Mouse (Mus musculus) cerebellum, postnatal 36 days (tissue): ENCODE results near the gene Ret.

Experiments used
- DNase-seq, 2 experiments: peaks; one replicate each; pipeline ENCODE4 v3.0.0; 2021 to 2022; ENCODE audit warnings: mixed read lengths in 2 of 2

Gene Ret

DNA sequence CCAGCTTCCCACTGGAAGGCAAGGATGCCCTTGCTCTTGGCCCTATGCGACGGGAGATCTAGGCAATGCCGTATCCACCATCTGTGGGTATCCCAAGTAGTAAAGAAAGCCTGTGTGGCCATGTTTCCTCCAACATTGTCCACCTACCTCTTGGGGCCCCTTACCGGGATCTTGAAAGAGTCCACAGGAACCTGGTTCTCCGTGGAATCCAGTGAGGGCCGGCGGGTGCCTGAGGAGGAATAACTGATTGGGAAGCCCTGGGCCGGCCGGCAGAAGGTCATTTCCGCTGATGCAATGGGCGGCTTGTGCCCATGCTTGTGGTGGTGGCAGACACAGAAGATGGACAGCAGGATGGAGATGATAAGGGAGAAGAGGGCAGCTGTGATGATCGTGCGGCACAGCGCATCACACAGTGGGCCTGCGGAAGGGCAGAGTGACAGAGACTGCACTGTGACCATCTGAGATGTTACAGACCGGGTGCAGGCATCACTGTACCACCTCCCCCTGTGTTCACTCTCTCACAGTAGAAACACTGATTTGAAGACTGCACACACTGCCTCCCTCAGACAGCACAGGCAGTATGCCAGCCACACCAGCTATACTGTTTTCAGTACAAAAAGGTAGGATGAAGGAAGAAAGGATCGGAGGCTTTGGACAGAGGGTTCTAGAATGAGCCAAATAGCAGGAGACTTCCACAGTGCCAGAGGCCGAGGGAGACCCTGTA is 24.1 kb downstream of the Ret start:
- DNase-seq: no peak

DNA sequence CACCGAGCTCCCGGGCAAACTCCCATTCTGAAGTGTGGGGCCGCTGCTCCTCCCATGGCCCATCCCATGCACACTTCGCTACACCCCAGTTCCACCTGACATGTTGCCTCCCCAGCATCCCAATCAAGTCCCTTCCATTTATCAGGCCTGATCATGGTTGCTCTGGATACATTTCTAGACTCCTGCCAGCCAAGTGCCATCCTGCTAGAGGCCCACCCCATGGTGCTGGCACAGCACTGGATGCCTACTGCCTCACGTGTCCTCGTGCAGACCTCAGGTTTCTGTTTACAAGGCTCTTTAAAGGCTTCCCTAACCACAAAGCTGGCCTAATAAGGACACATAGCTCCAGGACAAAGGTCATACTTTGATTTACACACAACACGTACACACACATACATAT is 26.1 kb downstream of the Ret start:
- no peak for DNase-seq

DNA sequence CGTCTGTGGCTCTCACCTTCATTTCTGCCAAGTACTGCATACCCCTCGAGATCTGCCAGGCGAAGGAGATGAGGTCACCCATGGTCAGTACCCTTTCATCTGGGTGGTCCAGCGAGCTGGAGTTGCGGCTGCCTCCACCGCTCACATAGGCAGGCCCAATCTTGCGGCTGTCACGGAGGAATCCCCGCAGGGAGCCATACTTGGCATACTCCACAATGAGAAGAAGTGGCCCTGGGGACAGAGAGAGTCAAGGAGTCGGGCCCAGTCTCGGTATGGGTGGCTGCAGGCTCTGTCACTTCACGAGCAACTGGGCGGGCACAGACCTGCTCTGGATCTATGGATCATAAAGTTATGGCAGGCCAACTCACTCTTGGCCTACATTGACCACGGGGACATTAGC is 29.4 kb downstream of the Ret start:
- no peak for DNase-seq

DNA sequence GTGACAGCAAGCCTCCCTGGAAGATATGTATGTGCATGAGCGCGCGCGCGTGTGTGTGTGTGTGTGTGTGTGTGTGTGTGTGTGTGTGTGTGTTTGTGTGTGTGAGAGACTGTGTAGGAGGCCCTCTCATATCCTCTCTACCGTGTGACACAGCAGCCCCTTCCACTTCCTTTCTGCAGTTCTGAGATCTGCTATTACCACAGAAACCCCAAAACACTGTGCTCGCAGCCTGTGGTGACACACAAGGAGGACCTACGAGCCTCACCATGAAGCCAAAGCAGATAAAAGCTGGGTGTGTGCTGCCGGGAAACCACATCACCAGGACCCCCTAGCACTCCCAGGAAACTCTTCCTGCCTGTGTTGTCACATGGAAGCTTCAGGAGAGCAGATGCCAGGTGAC is 30.5 kb downstream of the Ret start:
- DNase-seq: no peak

DNA sequence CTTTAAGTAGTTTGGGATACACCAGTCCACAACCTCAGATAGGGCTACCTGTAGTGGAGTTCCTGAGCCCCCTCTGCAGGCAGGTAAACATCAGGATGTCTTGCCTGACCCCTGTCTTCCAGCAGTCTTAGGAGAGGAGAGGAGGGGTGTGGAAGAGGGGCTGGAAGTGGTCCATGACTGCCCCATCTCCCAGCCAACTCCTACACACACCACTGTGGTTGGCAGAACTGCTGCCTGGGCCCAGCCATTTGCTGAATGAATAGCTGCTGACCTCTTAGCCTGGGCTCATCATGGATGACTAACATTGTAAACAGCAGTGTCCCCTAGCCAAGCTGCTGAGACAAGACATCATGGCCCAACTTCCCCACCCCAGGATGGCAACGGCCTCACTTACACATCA is 32.0 kb downstream of the Ret start:
- no peak for DNase-seq

DNA sequence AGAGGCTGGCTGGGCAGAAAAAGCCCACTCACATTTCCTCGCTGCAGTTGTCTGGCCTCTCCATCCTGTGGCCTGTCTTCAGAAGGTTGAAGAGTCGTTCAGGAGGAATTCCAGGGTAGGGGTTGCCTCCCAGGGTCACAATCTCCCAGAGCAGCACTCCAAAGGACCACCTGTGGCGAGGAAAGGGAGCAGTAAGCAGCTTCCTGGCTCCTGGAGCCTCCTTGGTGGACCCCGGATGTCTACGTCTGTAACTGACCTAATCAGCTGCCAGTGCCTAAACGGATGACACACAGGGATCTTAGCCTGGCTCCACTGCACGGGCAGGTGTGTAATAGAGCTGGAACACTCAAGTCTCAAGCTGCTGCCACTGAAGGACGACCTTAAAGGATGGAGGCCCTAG is 32.8 kb downstream of the Ret start:
- no peak for DNase-seq

DNA sequence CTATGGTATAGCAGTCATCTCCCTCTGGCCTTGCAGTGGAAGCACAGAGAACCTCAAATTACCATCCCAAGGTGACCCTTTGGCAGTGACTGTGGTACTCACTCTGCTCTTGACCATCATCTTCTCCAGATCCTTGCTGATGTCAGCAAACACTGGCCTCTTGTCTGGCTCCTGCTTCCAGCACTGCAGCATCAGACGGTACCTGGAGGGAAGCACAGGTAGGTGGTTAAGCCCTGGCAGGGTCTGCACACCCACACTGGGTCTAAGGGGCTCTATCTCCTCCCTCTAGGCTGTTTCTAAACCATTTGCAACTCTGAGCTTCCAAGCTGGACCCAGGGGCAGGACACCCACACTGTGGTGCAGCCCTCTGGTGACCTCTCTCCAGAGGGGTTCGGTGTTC is 34.4 kb downstream of the Ret start:
- DNase-seq: no peak

DNA sequence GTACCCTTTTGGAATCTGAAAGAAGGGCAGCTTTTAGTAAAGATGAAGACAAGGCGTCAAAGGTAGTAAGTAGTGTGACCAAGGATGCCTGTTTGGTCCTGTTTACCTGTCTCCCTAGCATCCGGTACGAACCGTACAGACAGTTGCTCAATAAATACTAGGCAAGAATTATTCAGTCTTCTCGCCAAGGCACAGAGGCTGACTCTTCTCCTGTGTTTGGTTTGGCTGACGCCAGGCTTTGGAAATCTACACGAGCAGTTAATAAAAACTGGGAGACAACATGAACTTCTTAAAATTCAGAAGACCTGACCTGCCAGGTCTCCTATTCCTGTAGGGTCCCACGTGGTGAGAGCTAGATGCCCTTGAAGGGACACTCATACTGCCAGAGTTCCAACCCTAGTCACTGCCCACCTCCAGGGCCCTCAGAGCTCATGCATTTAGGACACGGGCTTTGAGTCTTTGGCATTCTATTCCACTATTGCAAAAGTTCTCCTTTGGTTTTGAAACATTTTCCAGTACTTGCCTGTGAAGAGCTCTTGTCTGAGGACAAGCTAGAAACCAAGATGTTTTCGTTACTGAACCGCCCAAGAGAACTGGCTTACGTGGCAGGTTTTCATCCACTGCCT is 34.9 kb downstream of the Ret start:
- DNase-seq: no peak

DNA sequence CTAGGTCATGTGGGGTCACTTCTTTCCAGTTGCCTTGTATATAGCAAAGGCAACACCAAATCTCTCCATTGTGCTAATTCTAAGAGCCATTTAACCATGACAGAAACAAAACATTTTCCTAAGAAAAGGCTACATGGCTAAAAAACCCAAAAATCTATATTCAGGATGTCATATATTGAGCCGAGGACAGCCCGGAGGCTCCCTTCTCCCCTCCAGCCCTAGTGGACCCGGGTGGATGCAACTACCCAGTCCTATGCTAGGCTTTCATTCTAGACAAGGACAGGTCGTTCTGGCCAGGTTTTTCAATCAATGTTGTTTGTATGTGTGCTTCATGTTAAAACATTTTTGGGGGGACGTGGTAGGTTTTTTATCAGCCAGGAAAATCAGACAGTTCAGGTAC is 44.4 kb downstream of the Ret start:
- DNase-seq: no peak

DNA sequence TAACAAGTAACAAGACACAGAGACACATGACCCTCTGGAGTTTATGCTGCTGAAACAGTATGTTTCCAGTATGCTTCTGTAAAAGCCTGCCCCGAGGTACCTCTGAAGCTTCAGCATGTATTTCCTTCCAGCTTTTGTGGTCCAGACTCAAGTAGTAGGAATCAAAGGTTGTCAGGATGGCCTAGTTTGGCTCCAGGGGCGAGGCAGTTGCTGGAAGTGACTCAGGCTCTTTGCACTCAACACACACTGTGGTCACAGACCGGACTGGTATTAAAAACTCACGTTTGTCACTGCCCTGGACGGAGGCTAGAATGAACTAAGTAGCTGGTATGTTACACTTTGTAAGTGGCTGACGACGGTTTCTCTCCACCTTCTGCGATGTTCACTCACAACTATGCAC is 46.5 kb downstream of the Ret start:
- no peak for DNase-seq

DNA sequence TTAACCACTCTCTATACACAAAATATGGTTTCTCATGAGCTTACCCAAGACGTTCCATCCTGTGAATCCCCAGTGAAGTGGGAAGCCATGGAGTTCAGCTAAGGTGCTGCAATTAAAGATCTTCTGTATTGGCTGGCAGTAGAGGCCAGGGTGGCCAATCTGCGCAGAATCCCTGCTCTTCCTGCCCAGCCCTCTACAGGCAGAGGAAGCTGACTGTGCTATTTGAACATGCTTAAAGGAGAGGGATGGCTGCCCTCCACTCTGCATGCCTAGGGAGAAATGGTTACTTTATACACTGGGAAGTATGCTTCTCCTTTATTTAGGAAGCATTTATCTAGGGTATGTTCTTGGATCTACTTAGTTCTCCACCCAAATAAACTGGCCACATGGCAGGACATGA is 47.0 kb downstream of the Ret start:
- DNase-seq: no peak

DNA sequence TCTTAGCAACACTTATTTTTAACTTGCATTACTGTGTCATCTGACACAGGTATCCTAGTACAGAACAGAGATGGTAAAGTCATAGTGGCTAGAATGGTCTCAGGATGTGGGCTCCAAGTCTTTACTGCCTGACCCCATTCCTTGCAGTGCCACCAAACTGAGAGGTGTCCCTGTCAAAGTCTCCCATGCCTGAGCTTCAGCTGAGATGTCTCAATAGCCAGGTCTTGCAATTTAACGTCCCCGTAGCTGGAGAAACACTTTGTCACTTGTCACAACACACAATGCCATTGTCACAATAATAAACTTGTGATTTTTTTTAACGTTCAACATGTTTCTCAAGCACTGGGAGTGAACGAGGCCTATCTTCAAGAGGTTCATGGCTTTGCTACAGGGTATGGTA is 47.4 kb downstream of the Ret start:
- DNase-seq: no peak

DNA sequence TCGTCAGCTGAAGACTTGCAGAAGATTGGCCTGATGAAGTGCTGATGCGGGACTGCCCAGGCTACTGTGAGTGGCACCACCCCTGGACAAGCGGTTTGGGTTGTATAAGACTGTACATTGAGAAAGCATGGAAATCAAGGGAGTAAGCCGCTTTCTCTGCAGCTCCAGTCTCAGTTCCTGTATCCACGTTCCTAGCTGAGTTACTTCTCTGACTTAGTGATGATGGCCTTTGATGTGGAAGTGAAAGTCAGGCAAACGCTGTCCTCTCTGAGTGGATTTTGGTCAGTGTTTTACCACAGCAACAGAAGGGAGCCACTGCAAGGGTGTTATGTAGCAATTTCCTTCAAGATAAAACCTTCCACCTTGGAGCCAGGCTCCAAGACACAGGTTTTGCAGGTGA is 56.6 kb downstream of the Ret start:
- DNase-seq: no peak

DNA sequence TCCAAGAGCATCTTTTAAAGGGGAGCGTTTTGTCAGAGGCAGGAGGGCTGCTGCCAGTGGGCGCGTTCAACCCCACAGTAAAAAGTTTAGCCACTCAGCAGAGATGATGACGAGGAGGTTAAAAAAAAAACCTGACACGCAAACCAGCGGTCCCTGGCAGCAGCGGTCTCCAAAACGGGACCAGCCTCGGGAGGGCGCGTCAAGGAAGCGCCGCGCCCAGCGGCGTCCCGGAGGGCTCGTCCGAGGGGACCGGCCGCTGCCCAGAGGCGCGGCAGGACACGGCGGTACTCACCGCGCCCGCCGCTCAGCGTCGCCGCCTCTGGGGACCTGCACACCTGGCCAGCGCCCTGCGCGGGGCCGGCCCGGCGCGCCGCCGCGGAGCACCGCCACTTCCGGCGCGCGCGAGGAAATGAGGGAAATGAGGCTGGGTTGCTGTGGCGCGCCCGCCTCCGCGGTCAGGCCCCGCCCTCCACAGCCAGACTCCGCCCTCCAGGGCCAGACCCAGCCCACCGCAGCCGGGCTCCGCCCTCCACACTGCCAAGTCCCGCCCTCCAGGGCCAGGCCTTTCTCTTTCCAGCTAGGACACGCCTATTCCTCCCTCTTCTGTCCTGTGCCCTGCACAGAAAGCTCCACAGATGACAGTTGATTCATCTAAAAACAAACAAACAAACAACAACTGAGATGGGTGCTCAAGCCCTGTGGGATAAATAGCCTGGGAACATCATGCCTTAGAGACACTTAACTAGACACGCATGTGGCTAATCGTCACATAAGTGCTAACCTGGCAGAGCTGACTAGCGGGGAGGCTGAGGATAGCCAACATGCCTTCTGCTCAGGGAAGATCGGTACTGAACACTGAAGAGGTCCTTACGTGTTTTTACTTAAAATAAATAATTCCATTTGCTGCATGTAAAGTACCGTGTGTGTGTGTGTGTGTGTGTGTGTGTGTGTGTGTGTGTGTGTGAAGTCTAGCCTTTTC is 58.5 kb downstream of the Ret start, which contains the start of gene Csgalnact2:
TSS of gene Csgalnact2 (minus strand) at position 410 of the 979 bp plus-strand sequence.
- DNase-seq: peak; percentile 90 to 94

DNA sequence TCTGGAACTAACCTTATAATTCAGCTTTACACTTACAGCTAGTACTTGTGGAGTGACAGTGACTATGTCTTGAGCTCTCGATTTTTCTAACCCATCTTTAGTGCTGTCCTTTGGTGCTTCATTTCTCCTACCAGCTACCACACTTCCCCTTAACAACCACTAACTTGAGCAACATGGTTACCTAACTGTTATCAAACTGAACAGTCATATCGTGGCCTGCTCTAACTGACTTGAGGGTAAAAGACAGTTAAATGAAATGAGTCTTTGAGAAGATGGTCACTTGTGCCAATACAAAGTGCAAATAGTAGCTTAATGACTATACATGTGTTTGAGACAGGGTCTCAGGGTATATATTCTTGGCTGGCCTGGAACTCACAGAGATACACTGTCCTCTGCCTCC is 60.4 kb downstream of the Ret start:
- no peak for DNase-seq

DNA sequence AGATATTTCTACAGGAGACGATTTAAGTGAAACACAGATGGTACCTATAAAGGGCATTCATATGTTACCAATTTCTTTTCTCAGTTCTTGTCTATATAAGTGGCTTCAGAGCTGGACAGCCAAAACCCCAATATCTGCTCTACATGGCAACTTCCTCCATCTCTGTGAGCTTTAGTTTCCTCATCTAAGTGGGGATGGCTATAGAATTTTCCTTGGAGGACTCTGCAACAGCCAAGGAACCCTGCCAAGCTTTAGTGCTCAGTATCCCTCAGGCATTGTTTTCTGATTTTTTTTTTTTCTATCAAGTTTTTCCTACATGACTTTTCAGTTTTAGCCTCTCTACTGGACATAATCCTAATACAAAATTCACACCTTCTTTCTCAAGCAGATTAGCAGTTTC is 63.1 kb downstream of the Ret start:
- DNase-seq: no peak

DNA sequence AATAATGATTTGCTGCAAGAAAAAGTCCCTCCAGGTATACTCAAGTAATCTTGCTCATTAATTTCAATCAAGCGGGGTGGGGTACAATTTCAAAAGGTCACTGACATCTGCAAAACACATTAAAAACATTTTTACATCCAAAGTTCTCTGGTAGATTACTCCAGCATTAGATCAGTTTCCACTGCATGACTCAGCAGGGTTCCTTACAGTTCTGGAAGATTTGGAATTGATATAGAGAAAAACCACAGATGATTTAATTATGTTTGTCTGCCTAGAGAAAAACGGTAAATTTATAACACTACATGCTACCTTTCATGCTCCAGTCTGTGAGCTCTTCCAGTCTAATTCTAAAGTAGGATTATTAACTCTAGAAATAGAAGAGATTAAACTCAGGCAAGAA is 67.5 kb downstream of the Ret start:
- no peak for DNase-seq

DNA sequence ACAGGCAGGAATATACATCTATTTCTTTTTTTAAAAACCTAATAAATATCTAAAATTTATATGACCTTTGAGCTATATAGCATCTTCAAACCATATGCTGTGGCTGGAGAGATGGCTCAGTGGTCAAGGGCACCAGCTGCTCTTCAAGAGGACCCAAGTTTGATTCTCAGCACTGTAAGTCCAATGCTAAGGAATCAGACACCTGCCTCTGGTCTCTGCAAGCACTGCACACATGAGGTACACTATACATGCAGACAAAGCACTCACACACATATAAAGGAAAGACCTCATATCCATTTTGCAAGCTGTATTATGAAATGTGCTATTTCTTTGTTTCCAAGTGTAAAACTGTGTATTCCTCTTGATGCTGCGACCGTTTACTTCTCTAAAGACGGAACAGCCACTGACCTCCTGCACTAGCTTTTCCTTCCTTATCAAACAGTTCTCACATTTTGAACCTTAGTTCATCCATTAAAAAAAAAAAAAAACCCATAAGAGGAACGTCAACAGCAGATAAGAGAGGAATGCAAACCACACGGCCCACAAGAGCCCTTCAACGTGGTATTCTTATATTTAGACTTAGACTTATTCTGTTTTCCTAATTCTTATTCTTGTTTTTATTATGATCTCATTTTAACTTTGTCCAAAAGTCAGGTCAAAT is 69.6 kb downstream of the Ret start:
- no peak for DNase-seq

DNA sequence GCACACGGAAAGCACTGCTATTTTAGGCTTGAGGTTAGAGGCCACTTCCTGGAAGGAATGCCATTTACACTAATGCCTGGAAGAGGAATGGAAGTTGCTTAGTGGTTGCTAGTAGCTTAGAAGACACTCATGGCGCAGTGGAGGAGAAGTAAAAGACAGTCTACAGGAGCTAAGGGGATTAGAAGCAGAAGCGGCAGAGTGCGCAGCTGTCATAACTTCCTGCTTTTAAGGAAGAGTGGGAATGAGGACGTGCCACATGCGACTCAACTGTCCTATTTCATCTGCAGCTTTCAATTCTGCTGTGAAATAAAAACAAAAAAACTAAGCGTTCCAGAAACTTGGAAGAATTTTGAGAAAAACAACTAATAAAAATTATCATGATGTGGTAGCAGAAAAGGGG is 70.3 kb downstream of the Ret start:
- no peak for DNase-seq

DNA sequence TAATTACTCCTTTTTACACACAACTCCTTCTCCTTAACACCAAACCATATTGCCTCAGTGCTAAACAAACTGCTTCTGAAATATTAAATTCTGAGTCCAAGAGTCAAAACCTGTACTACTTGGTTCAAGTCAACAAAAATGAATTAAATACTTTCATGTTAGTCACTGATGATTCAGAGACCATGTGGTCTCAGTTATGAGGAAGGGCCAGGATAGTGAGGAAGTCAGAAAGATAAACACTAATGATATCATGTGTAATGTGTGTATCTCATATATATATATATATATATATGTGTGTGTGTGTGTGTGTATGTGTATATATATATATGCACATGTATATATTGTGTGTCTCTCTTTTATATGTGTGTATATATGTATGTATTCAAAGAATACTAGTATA is 70.9 kb downstream of the Ret start:
- DNase-seq: no peak

DNA sequence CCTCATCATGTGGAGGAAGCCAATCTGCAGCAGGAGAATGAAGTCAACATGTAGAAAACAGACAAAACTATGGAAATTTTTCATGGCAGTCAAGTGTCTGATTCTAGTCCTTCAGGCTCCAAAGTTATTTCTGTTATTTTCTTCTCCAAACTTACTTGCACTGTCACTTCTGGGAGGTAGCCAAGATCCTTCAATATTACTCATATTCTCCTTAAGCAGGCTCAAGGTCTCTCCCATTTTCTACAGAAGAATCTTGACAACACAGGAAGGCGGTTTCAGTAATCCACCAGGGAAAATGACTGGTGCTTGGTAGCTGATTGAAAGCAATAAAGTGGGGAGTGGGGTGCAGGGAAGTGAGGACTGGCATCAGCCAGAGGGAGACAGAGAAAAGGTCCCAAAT is 74.8 kb downstream of the Ret start:
- DNase-seq: no peak

DNA sequence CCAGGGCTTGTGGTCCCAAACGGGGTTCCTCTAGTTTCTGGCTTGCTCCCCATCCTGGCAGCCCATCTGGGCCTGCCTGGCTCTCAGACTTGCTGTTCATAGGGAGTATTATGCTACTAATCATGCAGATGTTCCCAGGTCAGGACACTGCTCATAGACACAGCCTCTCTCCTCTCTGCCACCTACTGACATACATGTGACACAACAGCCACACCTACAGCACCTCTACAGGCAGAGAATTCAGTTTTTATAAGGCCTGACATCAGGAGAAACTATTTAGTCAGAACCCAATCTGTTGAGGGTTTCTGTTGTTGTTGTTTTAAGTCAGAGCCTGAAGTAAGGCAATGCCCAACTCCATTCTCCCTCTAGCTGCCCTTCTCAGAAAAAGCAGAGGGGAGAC is 85.7 kb downstream of the Ret start:
- DNase-seq: no peak
